Mouse (Mus musculus): ENCODE measurements around the gene Csrnp1.

DNA sequence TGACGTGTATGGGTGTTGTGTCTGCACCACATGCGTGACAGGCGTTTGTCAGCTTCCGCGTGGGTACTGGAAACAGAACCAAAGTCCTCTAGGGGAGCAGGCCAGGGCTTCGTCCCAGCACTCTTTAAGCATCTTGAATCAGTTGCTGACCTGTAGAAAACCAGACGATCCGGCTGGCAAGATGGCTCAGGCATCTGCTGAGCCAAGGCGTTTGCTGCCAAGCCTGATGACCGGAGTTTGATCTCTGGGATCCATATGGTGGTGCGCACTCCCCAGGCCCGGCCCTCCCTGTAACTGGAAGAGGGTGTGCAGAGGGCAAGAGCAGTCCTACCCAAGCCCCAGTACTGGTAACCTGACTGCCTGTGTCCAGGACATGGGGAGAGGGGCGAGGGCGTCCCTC is 42.6 kb downstream of the Csrnp1 start:
- TF ChIP-seq CTCF (IDR thresholded peaks at IDR 0.05; ENCODE audit: control insufficient read depth, insufficient read depth, low read length) (no peak), POLR2A (IDR thresholded peaks at IDR 0.05; ENCODE audit: borderline replicate concordance, control insufficient read depth, low read depth, low read length) (no peak)

All from bone marrow, adult 2 months (tissue).